Mouse (Mus musculus): Measurements from ENCODE around the gene Gm12216.
"Not testable (repeated sequence)": the region's sequence is repeated elsewhere in the genome, so short reads cannot be mapped to it uniquely, and the experiment has no call there.

Gm12216 gene

DNA sequence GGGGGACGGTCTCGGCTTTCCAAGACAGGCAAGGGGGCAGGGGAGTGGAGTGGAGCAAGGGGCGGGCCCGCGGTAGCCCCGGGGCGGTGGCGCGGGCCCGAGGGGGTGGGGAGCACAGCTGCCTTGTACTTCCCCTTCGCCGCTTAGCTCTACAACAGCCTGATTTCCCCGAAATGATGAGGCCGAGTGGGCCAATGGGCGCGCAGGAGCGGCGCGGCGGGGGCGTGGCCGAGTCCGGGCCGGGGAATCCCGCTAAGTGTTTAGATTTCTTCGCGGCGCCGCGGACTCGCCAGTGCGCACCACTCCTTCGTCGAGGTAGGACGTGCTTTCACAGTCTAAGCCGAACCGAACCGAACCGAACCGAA is 89.3 kb downstream of the Gm12216 start, which contains the start of gene Irf1:
Gene Irf1 (plus strand): TSS at position 255 of the 365 bp plus-strand sequence.
- DNase-seq: peak; percentile 92

- DNase-seq: no peak
Observed at GRCm38 (mm10) chr11:53769185-53769576, 89.9 kb downstream of the Gm12216 start.

DNA sequence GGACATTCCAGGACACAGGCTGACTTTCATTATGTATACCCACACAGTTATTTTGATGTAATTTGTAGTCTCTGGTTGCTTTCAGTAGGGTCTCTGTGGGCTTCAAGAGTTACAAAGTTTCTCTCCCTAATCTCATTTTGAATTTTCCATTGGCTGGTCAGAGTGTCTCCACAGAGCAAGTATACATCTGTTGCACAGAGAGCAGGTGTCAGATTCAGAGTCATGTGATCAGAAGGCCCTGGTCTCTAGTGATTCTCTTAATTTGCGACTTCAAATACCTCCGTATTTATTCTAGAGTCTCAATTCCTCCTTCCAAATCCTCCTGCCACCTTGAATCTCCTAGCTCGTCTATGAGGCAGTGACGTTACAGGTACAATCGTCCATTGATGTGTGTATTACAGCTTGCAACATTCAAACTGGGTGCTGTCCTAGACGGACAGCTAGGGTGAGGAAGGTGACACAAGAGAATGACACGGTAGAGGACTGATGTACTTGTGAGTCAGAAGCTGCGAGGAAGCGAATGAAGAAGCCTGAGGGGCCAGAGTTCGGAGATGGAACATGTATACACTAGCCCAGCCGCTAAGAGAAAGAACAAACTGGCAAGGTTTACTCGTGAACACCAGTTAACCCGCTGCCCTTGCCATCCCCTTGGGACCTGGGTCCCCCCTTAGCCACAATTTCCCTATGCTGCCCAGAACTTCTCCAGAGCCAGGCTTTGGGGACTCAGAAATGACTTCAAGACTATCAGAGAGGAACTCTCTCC is 90.5 kb downstream of the Gm12216 start:
- no peak for DNase-seq

DNA sequence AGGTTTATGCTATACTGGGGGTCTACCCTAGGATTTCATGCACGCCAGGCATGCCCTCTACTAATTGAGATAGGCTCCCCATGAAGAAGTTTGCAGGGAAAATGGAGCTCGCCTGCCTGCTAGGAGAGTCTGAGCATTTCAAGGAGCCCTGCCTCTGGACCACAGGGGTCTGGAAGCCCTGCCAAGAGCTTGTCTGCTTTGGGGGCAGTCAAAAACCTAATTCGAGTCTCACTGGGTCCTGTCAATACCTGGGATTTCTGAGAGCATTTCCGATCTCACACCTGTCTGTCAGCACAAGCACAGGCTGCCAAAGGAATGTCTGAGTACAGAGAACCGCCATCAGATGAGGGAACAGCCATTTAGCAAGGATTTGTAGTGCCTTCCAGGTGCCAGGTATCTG is 94.5 kb downstream of the Gm12216 start:
- no peak for DNase-seq

- peak; percentile 84 for DNase-seq
Observed at GRCm38 (mm10) chr11:53763496-53764140, 95.4 kb downstream of the Gm12216 start.

DNA sequence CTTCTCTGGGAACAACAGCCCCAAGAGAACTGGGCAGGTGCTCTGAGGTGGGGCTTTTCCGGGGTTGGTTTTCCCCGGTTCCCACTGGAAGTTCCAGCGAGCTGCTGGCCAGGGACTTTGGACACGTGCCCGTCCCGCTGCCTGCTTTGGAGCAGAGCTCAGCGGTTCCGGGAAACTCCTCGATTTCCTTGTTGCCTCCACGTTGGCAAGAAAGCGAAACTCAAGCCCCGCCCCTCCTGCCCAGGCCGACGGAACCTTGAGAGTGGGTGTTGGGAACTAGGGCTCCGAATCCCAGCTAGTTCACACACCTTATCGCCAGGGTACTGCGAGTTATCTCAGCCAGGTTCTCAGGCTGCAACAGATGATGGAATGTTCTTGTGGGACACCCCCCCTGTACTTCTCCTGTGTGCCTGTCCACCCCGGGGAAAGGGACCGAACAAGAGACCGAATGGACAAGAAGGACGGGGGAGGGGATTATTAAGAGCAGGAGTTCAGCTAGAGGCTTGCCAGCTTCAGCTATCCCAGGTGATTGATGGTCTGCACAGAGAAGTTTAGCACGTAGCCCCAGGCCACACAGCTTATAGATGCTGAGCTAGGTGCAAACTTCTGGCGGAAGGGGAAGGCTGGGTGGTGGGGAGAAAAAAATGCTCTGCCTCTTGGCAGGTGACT is 96.1 kb downstream of the Gm12216 start:
- peak; percentile 63 for DNase-seq

DNA sequence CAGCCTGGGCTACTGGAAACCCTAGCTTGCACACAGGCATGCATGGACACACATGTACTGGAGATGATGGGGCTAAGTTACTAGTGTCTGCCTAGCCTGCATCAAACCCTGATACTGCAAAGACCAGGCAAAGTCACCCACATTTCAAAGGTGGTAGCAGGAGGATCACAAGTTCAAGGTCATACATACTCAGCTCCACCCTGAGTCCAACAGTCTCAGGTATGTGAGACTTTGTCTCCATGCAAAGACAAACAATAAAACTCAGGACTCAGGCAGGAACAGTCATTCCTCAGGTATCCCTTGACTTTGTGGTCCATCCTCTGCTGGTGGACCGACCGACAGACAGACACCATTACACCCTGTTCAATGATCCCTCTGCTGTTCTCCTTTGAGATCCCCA is 96.6 kb downstream of the Gm12216 start:
- no peak for DNase-seq

- no peak for DNase-seq
Observed at GRCm38 (mm10) chr11:53761822-53762221, 97.2 kb downstream of the Gm12216 start.

DNA sequence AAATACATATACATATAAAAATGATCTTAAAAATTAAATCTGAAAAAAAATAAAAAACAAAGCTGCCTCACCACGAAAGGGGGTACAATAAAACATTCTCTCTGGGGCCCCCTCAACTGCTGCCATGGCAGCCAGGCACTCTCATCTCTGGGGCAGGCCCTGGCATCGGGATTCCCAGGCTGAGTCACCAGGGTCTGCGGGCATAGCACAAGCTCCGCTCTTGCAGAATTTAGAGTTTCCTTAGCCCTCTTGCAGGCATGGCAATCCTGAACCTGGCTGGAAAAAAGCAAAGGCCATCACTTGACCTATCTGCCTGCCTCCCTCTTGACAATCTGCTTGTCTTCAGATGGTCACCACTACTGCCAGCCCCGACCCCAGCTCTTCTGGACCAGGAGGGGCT is 97.8 kb downstream of the Gm12216 start:
- DNase-seq: no peak

DNA sequence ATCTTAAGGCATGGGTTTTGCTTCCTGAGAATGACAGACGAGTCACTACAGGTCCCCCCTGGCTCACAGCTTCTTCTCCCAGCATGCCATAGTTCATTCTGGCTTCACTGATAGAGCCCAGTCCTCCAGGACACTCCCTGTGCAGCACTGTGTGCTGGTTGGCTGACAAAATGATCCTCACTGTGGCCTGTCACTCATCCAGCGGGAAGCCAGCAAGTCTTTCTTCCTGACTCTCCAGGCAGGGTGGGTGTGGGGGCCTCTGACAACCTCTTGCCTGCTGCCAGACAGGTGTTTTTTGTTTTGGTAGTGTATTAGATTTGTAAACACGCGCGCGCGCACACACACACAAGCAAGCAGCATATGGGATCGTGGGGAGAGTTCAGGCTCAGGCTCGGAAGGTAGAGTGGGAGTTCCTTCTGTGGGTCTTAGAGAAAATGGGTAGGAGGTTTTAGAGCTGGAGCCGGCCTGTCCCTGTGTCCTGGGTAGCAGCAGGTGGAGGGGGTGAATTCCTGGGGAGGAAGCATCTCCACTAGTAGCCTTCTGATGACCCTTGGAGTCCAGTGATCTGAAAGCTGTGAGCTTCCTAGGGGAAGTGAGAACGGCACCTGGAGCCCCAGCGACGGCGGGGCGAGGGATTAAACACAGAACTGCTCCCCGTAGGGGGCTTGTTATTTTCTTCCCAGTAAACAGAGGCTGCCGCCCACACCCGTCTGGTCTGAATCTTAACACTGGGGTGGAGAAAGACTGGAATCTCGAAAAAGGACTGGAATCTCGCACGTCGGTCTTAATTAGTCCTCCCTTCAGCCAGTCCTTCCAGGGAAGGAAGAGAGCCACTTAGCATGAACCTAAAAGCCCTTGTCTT is 99.3 kb downstream of the Gm12216 start:
- DNase-seq: no peak

GRCm38 (mm10) chr11:53758791-53759351 is 100.2 kb downstream of the Gm12216 start:
- DNase-seq: peak; percentile 33

DNA sequence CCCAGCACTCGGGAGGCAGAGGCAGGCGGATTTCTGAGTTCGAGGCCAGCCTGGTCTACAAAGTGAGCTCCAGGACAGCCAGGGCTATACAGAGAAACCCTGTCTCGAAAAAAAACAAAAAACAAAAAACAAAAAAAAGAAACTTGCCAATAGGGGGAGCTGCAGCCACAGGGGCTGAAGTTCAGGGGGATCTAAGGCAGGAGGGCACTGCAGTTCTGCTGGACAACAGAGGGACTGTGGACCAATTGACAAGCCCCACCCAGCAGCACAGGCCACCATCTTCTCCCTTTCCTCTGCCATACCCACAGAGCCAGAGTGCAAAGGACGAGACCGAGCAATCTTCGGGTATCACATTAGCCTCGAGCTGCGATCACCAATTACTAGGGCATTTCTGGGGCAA is 101.0 kb downstream of the Gm12216 start:
- not testable (repeated sequence) for DNase-seq

- DNase-seq: no peak
Observed at GRCm38 (mm10) chr11:53757612-53758011, 101.4 kb downstream of the Gm12216 start.

- DNase-seq: no peak
Observed at GRCm38 (mm10) chr11:53755011-53755595, 104.0 kb downstream of the Gm12216 start.

DNA sequence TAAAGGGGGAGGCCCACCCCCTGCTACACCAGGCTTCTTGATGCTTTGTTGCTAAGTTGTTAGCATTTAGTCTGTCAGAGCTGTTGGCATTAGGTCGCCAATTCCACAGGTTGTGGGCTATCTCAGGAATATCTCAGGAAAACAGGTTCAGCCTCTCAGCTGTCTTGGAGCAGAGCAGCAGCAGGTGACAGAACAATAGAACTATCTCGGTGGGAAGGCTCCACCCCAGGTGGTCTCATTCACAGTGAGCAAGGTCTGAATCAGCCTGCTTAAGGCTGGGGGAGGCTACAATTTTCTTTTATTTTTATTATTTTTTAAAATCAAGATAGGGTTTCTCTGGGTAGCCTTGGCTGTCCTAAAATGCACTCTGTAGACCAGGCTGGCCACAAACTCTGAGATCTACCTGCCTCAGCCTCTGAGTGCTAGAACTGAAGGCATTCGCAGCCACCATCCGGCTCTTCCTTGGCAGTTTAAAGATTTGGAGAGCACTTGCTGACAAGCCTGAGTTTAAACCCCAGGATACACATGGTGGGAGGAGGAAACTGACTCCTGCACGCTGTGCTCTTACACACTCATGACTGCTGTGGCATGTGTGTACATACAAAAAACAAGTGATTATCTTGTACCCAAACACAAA is 109.2 kb downstream of the Gm12216 start:
- no peak for DNase-seq

- DNase-seq: no peak
Observed at GRCm38 (mm10) chr11:53749306-53749705, 109.8 kb downstream of the Gm12216 start.

- DNase-seq: no peak
Observed at GRCm38 (mm10) chr11:53748614-53749013, 110.4 kb downstream of the Gm12216 start.

- DNase-seq: no peak
Observed at GRCm38 (mm10) chr11:53747985-53748384, 111.1 kb downstream of the Gm12216 start.

- no peak for DNase-seq
Observed at GRCm38 (mm10) chr11:53745260-53745659, 113.8 kb downstream of the Gm12216 start.

DNA sequence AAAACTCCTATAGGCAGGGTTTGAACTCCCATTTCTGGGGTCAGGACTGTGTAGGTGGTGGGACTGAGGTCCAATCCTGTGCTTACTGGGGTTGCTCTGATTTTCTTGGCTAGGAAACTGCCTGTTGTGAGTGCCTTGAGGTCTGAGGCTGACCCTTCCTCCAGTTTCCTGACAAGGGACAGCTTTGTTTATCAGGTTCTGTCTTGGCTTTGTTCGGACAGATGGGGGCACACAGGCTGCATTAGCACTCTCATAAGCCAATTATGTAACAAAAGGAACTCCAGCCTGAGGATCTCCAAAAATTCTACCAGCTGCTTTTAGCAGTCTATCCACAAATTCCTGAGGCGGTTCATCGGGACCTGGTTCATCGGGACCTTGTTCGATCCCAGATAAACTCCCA is 116.7 kb downstream of the Gm12216 start:
- no peak for DNase-seq

GRCm38 (mm10) chr11:53737573-53737946 is 121.5 kb downstream of the Gm12216 start:
- peak; percentile 44 for DNase-seq
